Mouse (Mus musculus): ENCODE data around the gene Hes3.

Hes3 gene

GRCm38 (mm10) chr4:152305991-152306390 lies 14.5 kb upstream of the Hes3 start:
- no peak for DNase-seq (ENCODE audit: low read depth)

- no peak for DNase-seq (ENCODE audit: low read depth)
Measured at GRCm38 (mm10) chr4:152304685-152305084, 13.2 kb upstream of the Hes3 start.

GRCm38 (mm10) chr4:152303172-152303571 lies 11.7 kb upstream of the Hes3 start:
- DNase-seq (ENCODE audit: low read depth), result no peak

GRCm38 (mm10) chr4:152302012-152302411 lies 10.6 kb upstream of the Hes3 start:
- DNase-seq (ENCODE audit: low read depth), result no peak

GRCm38 (mm10) chr4:152300375-152300774 lies 8.9 kb upstream of the Hes3 start:
- DNase-seq (ENCODE audit: low read depth), result no peak

GRCm38 (mm10) chr4:152298836-152299235 lies 7.4 kb upstream of the Hes3 start:
- DNase-seq (ENCODE audit: low read depth), result no peak

- peak; percentile 99 for DNase-seq (ENCODE audit: low read depth)
Measured at GRCm38 (mm10) chr4:152296874-152297861, 5.7 kb upstream of the Hes3 start, which contains the start of gene Icmt. Icmt (plus strand) TSS chr4:152297227.

GRCm38 (mm10) chr4:152296371-152296770 lies 4.9 kb upstream of the Hes3 start:
- no peak for DNase-seq (ENCODE audit: low read depth)

- DNase-seq (ENCODE audit: low read depth), result peak; percentile 84
Measured at GRCm38 (mm10) chr4:152295916-152296315, 4.5 kb upstream of the Hes3 start.

- DNase-seq (ENCODE audit: low read depth), result peak; percentile 94
Measured at GRCm38 (mm10) chr4:152294188-152294929, 2.9 kb upstream of the Hes3 start.

GRCm38 (mm10) chr4:152292102-152292765 lies 772 bp upstream of the Hes3 start:
- no peak for DNase-seq (ENCODE audit: low read depth)

- DNase-seq (ENCODE audit: low read depth), result no peak
Measured at GRCm38 (mm10) chr4:152290991-152291390, 471 bp downstream of the Hes3 start.

- DNase-seq (ENCODE audit: low read depth), result no peak
Measured at GRCm38 (mm10) chr4:152290385-152290784, 1.1 kb downstream of the Hes3 start.

GRCm38 (mm10) chr4:152288398-152288945 lies 3.0 kb downstream of the Hes3 start:
- no peak for DNase-seq (ENCODE audit: low read depth)

GRCm38 (mm10) chr4:152287317-152288120 lies 3.9 kb downstream of the Hes3 start:
- no peak for DNase-seq (ENCODE audit: low read depth)

GRCm38 (mm10) chr4:152286887-152287286 lies 4.6 kb downstream of the Hes3 start:
- peak; percentile 34 for DNase-seq (ENCODE audit: low read depth)

- DNase-seq (ENCODE audit: low read depth), result no peak
Measured at GRCm38 (mm10) chr4:152286183-152286582, 5.3 kb downstream of the Hes3 start.

- peak; percentile 59 for DNase-seq (ENCODE audit: low read depth)
Measured at GRCm38 (mm10) chr4:152285505-152285904, 6.0 kb downstream of the Hes3 start.

GRCm38 (mm10) chr4:152283186-152283950 lies 8.1 kb downstream of the Hes3 start:
- no peak for DNase-seq (ENCODE audit: low read depth)

- DNase-seq (ENCODE audit: low read depth), result no peak
Measured at GRCm38 (mm10) chr4:152282721-152283120, 8.7 kb downstream of the Hes3 start.

Measured in 416B (cell line).